Mouse (Mus musculus) limb, embryonic 11.5 days (tissue): ENCODE data around the gene Tspear. TPM values are rescaled to one million over a fixed set of nuclear protein-coding genes. Genes with fewer than 3 reads are reported as not detected.
A peak's percentile ranks its signal among the peaks of the same experiment; 100 is the strongest.

Experiments
- ATAC-seq: fragments of 200-750 bp; cut with Nextera tagmentation; 2 replicates; pipeline ENCODE4 v1.8.0; 2017; ENCODE audit warnings: low read depth; ENCODE audit not compliant: insufficient number of reproducible peaks, low FRiP score, low TSS enrichment
- DNase-seq: peaks from one replicate; pipeline ENCODE4 v3.0.0-alpha.2; 2015; ENCODE audit warnings: low spot score
- H3K27ac ChIP-seq: fragments of 300-500 bp; sonication (generic); replicated peaks from 2 replicates; pipeline ENCODE4 v1.5.1; 2014; ENCODE audit warnings: low read depth, mild to moderate bottlenecking, low read length
- H3K27me3 ChIP-seq: fragments of 300-500 bp; sonication (generic); 2 replicates; pipeline ENCODE4 v1.6.1; 2014; ENCODE audit warnings: mild to moderate bottlenecking, low read length, mixed read lengths; ENCODE audit not compliant: control insufficient read depth, insufficient read depth
- H3K36me3 ChIP-seq: fragments of 300-500 bp; sonication (generic); 2 replicates; pipeline ENCODE4 v1.6.1; 2014; ENCODE audit warnings: mild to moderate bottlenecking, low read length, moderate library complexity, mixed read lengths; ENCODE audit not compliant: control insufficient read depth, insufficient read depth
- H3K4me1 ChIP-seq: fragments of 300-500 bp; sonication (generic); 2 replicates; pipeline ENCODE4 v1.6.1; 2014; ENCODE audit warnings: low read length, mixed read lengths; ENCODE audit not compliant: control insufficient read depth, insufficient read depth
- H3K4me2 ChIP-seq: fragments of 300-500 bp; sonication (generic); 2 replicates; pipeline ENCODE4 v1.6.1; 2014; ENCODE audit warnings: low read depth, mild to moderate bottlenecking, moderate library complexity; ENCODE audit not compliant: severe bottlenecking
- H3K4me3 ChIP-seq: fragments of 300-500 bp; sonication (generic); 2 replicates; pipeline ENCODE4 v1.5.1; 2014; ENCODE audit warnings: low read depth, low read length
- H3K9ac ChIP-seq: fragments of 300-500 bp; sonication (generic); 2 replicates; pipeline ENCODE4 v1.6.1; 2014; ENCODE audit warnings: mild to moderate bottlenecking, low read length
- H3K9me3 ChIP-seq: fragments of 300-500 bp; sonication (generic); 2 replicates; pipeline ENCODE4 v1.6.1; 2016; ENCODE audit warnings: low read length; ENCODE audit not compliant: control insufficient read depth
- WGBS: fragments of 180-500 bp; shearing (Covaris S2); extraction: QIAGEN DNeasy Blood & Tissue Kit; methylation state at CpG from one replicate; pipeline ENCODE4 v1.1.7; 2014; 5-methylcytosine and 5-hydroxymethylcytosine counted together
- polyA plus RNA-seq: library from polyadenylated mRNA; unstranded; fragments of >200 nt; fragmentation: Nextera tagmentation; extraction: Ambion mirVana; gene quantifications from 2 replicates; pipeline ENCODE4 v1.2.1, GENCODE M21; 2014

Gene Tspear
- polyA plus RNA-seq, 1 experiment from 2014 or later = 0.45 TPM

DNA sequence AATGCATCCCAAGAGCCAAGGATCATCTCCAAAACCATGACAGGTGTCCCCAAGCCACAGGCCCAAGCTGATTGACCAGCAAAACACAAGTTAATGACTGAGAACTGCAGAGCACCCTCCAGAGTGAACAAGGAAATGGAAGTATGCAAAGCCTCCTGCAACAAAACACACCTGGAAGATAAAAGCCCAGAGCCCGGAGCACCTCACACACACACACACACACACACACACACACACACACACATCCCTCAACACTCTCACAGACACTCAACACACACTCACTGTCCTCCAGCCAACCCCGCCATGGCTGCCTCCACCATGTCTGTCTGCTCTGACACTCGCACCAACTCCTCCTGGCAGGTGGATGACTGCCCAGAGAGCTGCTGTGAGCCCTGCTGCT lies 160.1 kb downstream of the Tspear start, which contains the start of gene Gm36176:
Gene Gm36176 (plus strand): TSS at position 301 of the 400 bp plus-strand sequence.
- WGBS = 88% methylated on average over 3 of the region's 3 CpGs
- no peak for ATAC-seq
- no peak for DNase-seq

GRCm38 (mm10) chr10:77846961-77847360 lies 160.6 kb downstream of the Tspear start:
- Histone ChIP-seq H3K27me3 (no peaks in the 10 kb centered on the region), H3K4me1 (no peaks in the 10 kb centered on the region), H3K27ac (no peak overlapping the region), H3K9ac (no peak overlapping the region), H3K4me3 (no peak overlapping the region), H3K36me3 (no peaks in the 10 kb centered on the region), H3K9me3 (no peaks in the 10 kb centered on the region; the same call in 1 of the 2 replicates), H3K4me2 (no peak overlapping the region)
- ATAC-seq = no peak
- WGBS = 31% methylated on average over 2 of the region's 2 CpGs
- no peak for DNase-seq

More for the DNA sequence above, 160.1 kb downstream of the Tspear start, which contains the start of gene Gm36176:
- Histone ChIP-seq H3K4me1 (no peaks in the 10 kb centered on the region), H3K27me3 (no peaks in the 10 kb centered on the region), H3K9ac (no peak within 1 kb of the TSS), H3K36me3 (no peaks in the 10 kb centered on the region), H3K4me3 (no peak within 1 kb of the TSS), H3K9me3 (no peaks in the 10 kb centered on the region; the same call in 1 of the 2 replicates), H3K27ac (no peak within 1 kb of the TSS), H3K4me2 (no peak within 1 kb of the TSS)

- 91% methylated on average over 2 of the region's 2 CpGs for WGBS
- ATAC-seq (no peak), DNase-seq (no peak)
- no peak overlapping the region for H3K4me2 ChIP-seq
- H3K27me3 ChIP-seq = no peaks in the 10 kb centered on the region
- no peak overlapping the region for H3K9ac ChIP-seq
- H3K4me1 ChIP-seq = no peaks in the 10 kb centered on the region
- no peak overlapping the region for H3K4me3 ChIP-seq
- H3K9me3 ChIP-seq = no peaks in the 10 kb centered on the region; the same call in 1 of the 2 replicates
- no peak overlapping the region for H3K27ac ChIP-seq
- H3K36me3 ChIP-seq = no peaks in the 10 kb centered on the region
Measured at GRCm38 (mm10) chr10:77847538-77847937, 161.2 kb downstream of the Tspear start.

GRCm38 (mm10) chr10:77852559-77852958 lies 166.2 kb downstream of the Tspear start, which contains the start of gene Gm10318:
Gene Gm10318 (plus strand): TSS chr10:77852859.
- Histone ChIP-seq H3K27ac (no peak within 1 kb of the TSS), H3K4me1 (no peaks in the 10 kb centered on the region), H3K4me2 (no peak within 1 kb of the TSS), H3K27me3 (no peaks in the 10 kb centered on the region), H3K9me3 (no peaks in the 10 kb centered on the region), H3K9ac (no peak within 1 kb of the TSS), H3K4me3 (no peak within 1 kb of the TSS), H3K36me3 (no peaks in the 10 kb centered on the region)
- WGBS = 74% methylated on average over 9 of the region's 9 CpGs
- no peak for ATAC-seq
- DNase-seq = no peak

DNA sequence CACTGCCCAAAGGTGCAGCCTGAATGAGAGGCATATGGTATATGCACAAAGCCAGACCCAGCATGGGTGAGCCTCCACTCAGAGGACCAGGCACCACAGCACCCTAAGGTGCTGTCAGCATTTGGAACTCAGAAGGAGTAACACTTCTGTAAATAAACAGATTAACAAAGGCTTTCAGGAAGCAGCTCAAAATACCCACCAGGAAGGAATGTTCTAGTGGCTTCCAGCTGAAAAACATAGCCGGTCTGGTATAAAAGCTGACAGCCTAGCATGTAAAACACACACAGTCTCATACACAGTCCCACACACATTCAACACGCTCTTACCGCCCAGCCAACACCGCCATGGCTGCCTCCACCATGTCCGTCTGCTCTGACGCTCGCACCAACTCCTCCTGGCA lies 175.3 kb downstream of the Tspear start, which contains the start of gene Gm3285:
Gene Gm3285 (plus strand): TSS at position 301 of the 400 bp plus-strand sequence.
- no peak within 1 kb of the TSS for H3K9ac ChIP-seq
- H3K27ac ChIP-seq = no peak within 1 kb of the TSS
- H3K4me3 ChIP-seq = no peak within 1 kb of the TSS
- ATAC-seq (no peak), DNase-seq (no peak)
- H3K4me1 ChIP-seq = no peaks in the 10 kb centered on the region
- H3K9me3 ChIP-seq = no peaks in the 10 kb centered on the region
- no peaks in the 10 kb centered on the region for H3K27me3 ChIP-seq
- no peaks in the 10 kb centered on the region for H3K36me3 ChIP-seq
- 53% methylated on average over 7 of the region's 7 CpGs for WGBS
- H3K4me2 ChIP-seq = no peak within 1 kb of the TSS

- DNase-seq (peak; percentile 66), ATAC-seq (peak; percentile 73)
- H3K27me3 ChIP-seq = no peaks in the 10 kb centered on the region
- 28% methylated on average over 14 of the region's 14 CpGs for WGBS
- no peaks in the 10 kb centered on the region for H3K4me1 ChIP-seq
- peak overlapping the region; percentile 36 for H3K4me2 ChIP-seq
- H3K27ac ChIP-seq = no peak overlapping the region
- no peaks in the 10 kb centered on the region for H3K9me3 ChIP-seq
- no peak overlapping the region for H3K4me3 ChIP-seq
- 0 out of 2 replicates have a peak overlapping the region, but pooled peaks have one; percentile 13 for H3K9ac ChIP-seq
- H3K36me3 ChIP-seq = no peaks in the 10 kb centered on the region
Measured at GRCm38 (mm10) chr10:77864067-77864761, 177.8 kb downstream of the Tspear start.

GRCm38 (mm10) chr10:77864762-77865143 lies 178.4 kb downstream of the Tspear start:
- no peaks in the 10 kb centered on the region for H3K4me1 ChIP-seq
- no peak overlapping the region for H3K4me3 ChIP-seq
- 0 out of 2 replicates have a peak overlapping the region, but pooled peaks have one; percentile 13 for H3K9ac ChIP-seq
- 30% methylated on average over 11 of the region's 11 CpGs for WGBS
- no peaks in the 10 kb centered on the region for H3K27me3 ChIP-seq
- no peaks in the 10 kb centered on the region for H3K36me3 ChIP-seq
- H3K9me3 ChIP-seq = no peaks in the 10 kb centered on the region
- DNase-seq = no peak
- ATAC-seq = no peak
- H3K27ac ChIP-seq = no peak overlapping the region
- H3K4me2 ChIP-seq = peak overlapping the region; percentile 36

DNA sequence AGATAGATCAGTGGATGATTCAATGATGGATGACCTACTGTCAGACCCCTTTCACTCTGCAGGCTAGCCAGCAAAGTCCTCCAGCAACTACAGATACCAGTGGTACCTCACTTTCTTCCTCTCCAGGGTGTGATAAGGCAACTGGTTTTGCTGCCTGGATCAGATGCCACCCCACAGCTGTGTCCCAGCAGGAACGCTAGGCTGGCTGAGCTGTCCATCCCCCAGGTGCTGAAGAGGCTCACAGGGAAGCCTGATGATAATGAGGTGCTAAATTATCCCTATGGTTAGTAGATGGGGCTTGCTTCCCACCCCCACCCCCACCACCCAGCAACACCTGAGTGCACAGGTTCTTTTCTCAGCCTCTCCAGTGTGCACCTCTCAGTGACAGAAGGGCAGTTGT lies 181.2 kb downstream of the Tspear start:
- Histone ChIP-seq H3K27me3 (no peaks in the 10 kb centered on the region), H3K4me2 (no peak overlapping the region), H3K27ac (no peak overlapping the region), H3K9ac (no peak overlapping the region), H3K4me1 (no peaks in the 10 kb centered on the region), H3K36me3 (no peaks in the 10 kb centered on the region), H3K4me3 (no peak overlapping the region), H3K9me3 (no peaks in the 10 kb centered on the region)
- DNase-seq = peak; percentile 45
- no peak for ATAC-seq
- 10% methylated on average over 1 of the region's 1 CpGs for WGBS
